Mouse (Mus musculus): Measurements from ENCODE around the gene Fars2. TPM values are rescaled to one million over a fixed set of nuclear protein-coding genes. Genes with fewer than 3 reads are reported as not detected.
A peak's percentile ranks its signal among the peaks of the same experiment; 100 is the strongest.

Fars2 gene
- polyA plus RNA-seq, 1 experiment from 2014 or later = 38.1 TPM

- Histone ChIP-seq H3K9ac (ENCODE audit: low read length) (no peak overlapping the region), H3K4me3 (ENCODE audit: low read length) (no peak overlapping the region), H3K4me1 (replicated peaks; ENCODE audit: control insufficient read depth, insufficient read depth, low read length) (no peaks in the 10 kb centered on the region), H3K9me3 (ENCODE audit: control insufficient read depth, low read length) (no peaks in the 10 kb centered on the region), H3K27ac (ENCODE audit: low read length) (no peak overlapping the region), H3K36me3 (ENCODE audit: control insufficient read depth, insufficient read depth, low read length) (no peaks in the 10 kb centered on the region), H3K27me3 (ENCODE audit: control insufficient read depth, insufficient read depth, low read depth, low read length) (peaks cover 12% of the 10 kb centered on the region), H3K4me2 (ENCODE audit: low read depth, low read length) (no peak overlapping the region)
- WGBS = 42% methylated on average over 3 of the region's 3 CpGs
- no peak for ATAC-seq (ENCODE audit: low read depth)
Measured at GRCm38 (mm10) chr13:36717376-36717775, 600.2 kb downstream of the Fars2 start.

GRCm38 (mm10) chr13:36720297-36721017 is 603.2 kb downstream of the Fars2 start:
- no peaks in the 10 kb centered on the region for H3K9me3 ChIP-seq (ENCODE audit: control insufficient read depth, low read length)
- peaks cover 6% of the 10 kb centered on the region for H3K4me1 ChIP-seq (replicated peaks; ENCODE audit: control insufficient read depth, insufficient read depth, low read length)
- no peak overlapping the region for H3K27ac ChIP-seq (ENCODE audit: low read length)
- no peak overlapping the region for H3K4me3 ChIP-seq (ENCODE audit: low read length)
- H3K27me3 ChIP-seq (ENCODE audit: control insufficient read depth, insufficient read depth, low read depth, low read length) = peaks cover 42% of the 10 kb centered on the region
- WGBS = 89% methylated on average over 5 of the region's 5 CpGs
- ATAC-seq (ENCODE audit: low read depth) = no peak
- H3K9ac ChIP-seq (ENCODE audit: low read length) = no peak overlapping the region
- no peak overlapping the region for H3K4me2 ChIP-seq (ENCODE audit: low read depth, low read length)
- H3K36me3 ChIP-seq (ENCODE audit: control insufficient read depth, insufficient read depth, low read length) = no peaks in the 10 kb centered on the region

DNA sequence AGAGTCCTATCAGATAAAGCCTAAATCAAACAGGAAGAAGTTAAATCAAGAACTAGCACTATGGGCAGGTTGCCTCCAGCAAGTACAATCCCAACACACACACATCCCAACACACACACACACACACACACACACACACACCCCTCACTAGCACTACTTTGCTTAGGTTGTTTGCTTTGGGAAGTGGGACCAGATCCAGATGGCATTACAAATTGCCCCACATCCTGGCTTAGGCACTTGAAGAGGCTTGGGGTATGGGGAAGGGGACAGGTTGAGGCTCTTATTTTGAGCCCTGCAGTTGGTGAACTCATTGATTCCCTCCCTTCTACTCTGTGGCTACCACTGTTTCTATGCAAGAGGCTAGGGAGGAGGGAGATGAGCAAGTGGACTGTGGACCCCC is 605.1 kb downstream of the Fars2 start:
- Histone ChIP-seq H3K36me3 (ENCODE audit: control insufficient read depth, insufficient read depth, low read length) (no peaks in the 10 kb centered on the region), H3K27me3 (ENCODE audit: control insufficient read depth, insufficient read depth, low read depth, low read length) (peaks cover 59% of the 10 kb centered on the region), H3K9ac (ENCODE audit: low read length) (no peak overlapping the region), H3K4me3 (ENCODE audit: low read length) (no peak overlapping the region), H3K4me1 (replicated peaks; ENCODE audit: control insufficient read depth, insufficient read depth, low read length) (peaks cover 14% of the 10 kb centered on the region), H3K27ac (ENCODE audit: low read length) (no peak overlapping the region), H3K9me3 (ENCODE audit: control insufficient read depth, low read length) (no peaks in the 10 kb centered on the region), H3K4me2 (ENCODE audit: low read depth, low read length) (no peak overlapping the region)
- ATAC-seq (ENCODE audit: low read depth) = no peak

GRCm38 (mm10) chr13:36723726-36724300 is 606.6 kb downstream of the Fars2 start:
- H3K9ac ChIP-seq (ENCODE audit: low read length) = no peak overlapping the region
- H3K4me2 ChIP-seq (ENCODE audit: low read depth, low read length) = no peak overlapping the region
- WGBS = 4% methylated on average over 15 of the region's 15 CpGs
- H3K4me3 ChIP-seq (ENCODE audit: low read length) = no peak overlapping the region; the same call in 1 of the 2 replicates
- H3K9me3 ChIP-seq (ENCODE audit: control insufficient read depth, low read length) = peaks cover 4% of the 10 kb centered on the region; the same call in 1 of the 2 replicates
- no peak for ATAC-seq (ENCODE audit: low read depth)
- peaks cover 72% of the 10 kb centered on the region for H3K27me3 ChIP-seq (ENCODE audit: control insufficient read depth, insufficient read depth, low read depth, low read length)
- no peaks in the 10 kb centered on the region for H3K36me3 ChIP-seq (ENCODE audit: control insufficient read depth, insufficient read depth, low read length)
- peaks cover 14% of the 10 kb centered on the region for H3K4me1 ChIP-seq (replicated peaks; ENCODE audit: control insufficient read depth, insufficient read depth, low read length)
- no peak overlapping the region for H3K27ac ChIP-seq (ENCODE audit: low read length)

GRCm38 (mm10) chr13:36724533-36725470 is 607.6 kb downstream of the Fars2 start:
- Histone ChIP-seq H3K27ac (ENCODE audit: low read length) (no peak overlapping the region), H3K36me3 (ENCODE audit: control insufficient read depth, insufficient read depth, low read length) (no peaks in the 10 kb centered on the region), H3K4me2 (ENCODE audit: low read depth, low read length) (peak overlapping the region; percentile 50), H3K4me3 (ENCODE audit: low read length) (peak overlapping the region; percentile 29), H3K9me3 (ENCODE audit: control insufficient read depth, low read length) (peaks cover 4% of the 10 kb centered on the region; the same call in 1 of the 2 replicates), H3K27me3 (ENCODE audit: control insufficient read depth, insufficient read depth, low read depth, low read length) (peaks cover 82% of the 10 kb centered on the region), H3K4me1 (replicated peaks; ENCODE audit: control insufficient read depth, insufficient read depth, low read length) (peaks cover 14% of the 10 kb centered on the region), H3K9ac (ENCODE audit: low read length) (no peak overlapping the region)
- WGBS = 2% methylated on average over 40 of the region's 40 CpGs
- ATAC-seq (ENCODE audit: low read depth) = 0 out of 2 replicates have a peak, but pooled peaks have one; percentile 37

DNA sequence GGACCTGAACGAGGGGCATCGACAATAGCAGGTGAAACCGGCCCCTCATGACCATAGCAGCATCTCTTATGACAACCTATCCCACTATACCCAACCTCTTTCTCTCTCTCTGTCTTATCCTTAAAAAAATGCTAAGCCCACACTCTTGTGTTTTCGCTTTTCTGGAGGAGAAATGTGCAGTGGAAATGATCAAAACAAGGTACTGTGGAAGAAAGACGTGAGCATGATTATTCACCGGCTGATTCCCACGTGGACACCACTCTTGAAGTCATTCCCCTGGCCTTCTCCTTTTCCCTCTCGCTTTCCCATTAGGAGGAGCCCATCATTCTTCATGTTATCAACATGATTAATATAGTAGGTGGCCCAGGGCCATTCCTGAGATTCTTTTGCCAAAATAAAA is 608.7 kb downstream of the Fars2 start:
- 3% methylated on average over 8 of the region's 8 CpGs for WGBS
- Histone ChIP-seq H3K36me3 (ENCODE audit: control insufficient read depth, insufficient read depth, low read length) (no peaks in the 10 kb centered on the region), H3K9me3 (ENCODE audit: control insufficient read depth, low read length) (peaks cover 4% of the 10 kb centered on the region; the same call in 1 of the 2 replicates), H3K4me3 (ENCODE audit: low read length) (no peak overlapping the region), H3K4me2 (ENCODE audit: low read depth, low read length) (no peak overlapping the region), H3K4me1 (replicated peaks; ENCODE audit: control insufficient read depth, insufficient read depth, low read length) (peaks cover 14% of the 10 kb centered on the region), H3K27ac (ENCODE audit: low read length) (no peak overlapping the region), H3K9ac (ENCODE audit: low read length) (no peak overlapping the region), H3K27me3 (ENCODE audit: control insufficient read depth, insufficient read depth, low read depth, low read length) (peaks cover 88% of the 10 kb centered on the region)
- ATAC-seq (ENCODE audit: low read depth) = no peak

GRCm38 (mm10) chr13:36726551-36726950 is 609.3 kb downstream of the Fars2 start:
- Histone ChIP-seq H3K4me3 (ENCODE audit: low read length) (peak overlapping the region; percentile 24), H3K36me3 (ENCODE audit: control insufficient read depth, insufficient read depth, low read length) (no peaks in the 10 kb centered on the region), H3K4me1 (replicated peaks; ENCODE audit: control insufficient read depth, insufficient read depth, low read length) (peaks cover 16% of the 10 kb centered on the region), H3K4me2 (ENCODE audit: low read depth, low read length) (peak overlapping the region; percentile 47), H3K27me3 (ENCODE audit: control insufficient read depth, insufficient read depth, low read depth, low read length) (peaks cover 94% of the 10 kb centered on the region), H3K9me3 (ENCODE audit: control insufficient read depth, low read length) (peaks cover 4% of the 10 kb centered on the region; the same call in 1 of the 2 replicates), H3K27ac (ENCODE audit: low read length) (no peak overlapping the region), H3K9ac (ENCODE audit: low read length) (no peak overlapping the region)
- no peak for ATAC-seq (ENCODE audit: low read depth)
- WGBS = under 1% methylated on average over 24 of the region's 24 CpGs

- H3K9ac ChIP-seq (ENCODE audit: low read length) = no peak overlapping the region
- WGBS = under 1% methylated on average over 34 of the region's 34 CpGs
- H3K9me3 ChIP-seq (ENCODE audit: control insufficient read depth, low read length) = peaks cover 4% of the 10 kb centered on the region; the same call in 1 of the 2 replicates
- H3K4me3 ChIP-seq (ENCODE audit: low read length) = peak overlapping the region; percentile 44
- peaks cover 23% of the 10 kb centered on the region for H3K4me1 ChIP-seq (replicated peaks; ENCODE audit: control insufficient read depth, insufficient read depth, low read length)
- H3K36me3 ChIP-seq (ENCODE audit: control insufficient read depth, insufficient read depth, low read length) = no peaks in the 10 kb centered on the region
- H3K27me3 ChIP-seq (ENCODE audit: control insufficient read depth, insufficient read depth, low read depth, low read length) = peaks cover 93% of the 10 kb centered on the region
- no peak for ATAC-seq (ENCODE audit: low read depth)
- no peak overlapping the region for H3K27ac ChIP-seq (ENCODE audit: low read length)
- peak overlapping the region; percentile 47 for H3K4me2 ChIP-seq (ENCODE audit: low read depth, low read length)
Measured at GRCm38 (mm10) chr13:36726951-36727778, 610.0 kb downstream of the Fars2 start.
